Mouse (Mus musculus) midbrain, embryonic 11.5 days (tissue): ENCODE data around the gene Ngrn. TPM values are rescaled to one million over a fixed set of nuclear protein-coding genes. Genes with fewer than 3 reads are reported as not detected.

Experiments used
- ATAC-seq: fragments of 200-750 bp; cut with Nextera tagmentation; 2 replicates; pipeline ENCODE4 v1.8.0; 2017; ENCODE audit warnings: moderate TSS enrichment, moderate library complexity; ENCODE audit not compliant: low FRiP score
- DNase-seq: peaks from one replicate; pipeline ENCODE4 v3.0.0; 2015; ENCODE audit warnings: low spot score; ENCODE audit errors: missing footprints
- H3K27ac ChIP-seq: fragments of 300-500 bp; sonication (generic); 2 replicates; pipeline ENCODE4 v1.5.1; 2014; ENCODE audit warnings: low read depth, low read length
- H3K27me3 ChIP-seq: fragments of 300-500 bp; sonication (generic); 2 replicates; pipeline ENCODE4 v1.6.1; 2014; ENCODE audit warnings: mild to moderate bottlenecking, low read length, moderate library complexity, mixed read lengths; ENCODE audit not compliant: control insufficient read depth, insufficient read depth
- H3K36me3 ChIP-seq: fragments of 300-500 bp; sonication (generic); 2 replicates; pipeline ENCODE4 v1.6.1; 2014; ENCODE audit warnings: mild to moderate bottlenecking, low read length, moderate library complexity, mixed read lengths; ENCODE audit not compliant: control insufficient read depth, insufficient read depth
- H3K4me1 ChIP-seq: fragments of 300-500 bp; sonication (generic); 2 replicates; pipeline ENCODE4 v1.6.1; 2014; ENCODE audit warnings: low read length; ENCODE audit not compliant: control insufficient read depth, insufficient read depth
- H3K4me2 ChIP-seq: fragments of 300-500 bp; sonication (generic); 2 replicates; pipeline ENCODE4 v1.6.1; 2014; ENCODE audit warnings: mild to moderate bottlenecking, moderate library complexity
- H3K4me3 ChIP-seq: fragments of 300-500 bp; sonication (generic); 2 replicates; pipeline ENCODE4 v1.5.1; 2014; ENCODE audit warnings: low read depth, low read length
- H3K9ac ChIP-seq: fragments of 300-500 bp; sonication (generic); 2 replicates; pipeline ENCODE4 v1.6.1; 2014; ENCODE audit warnings: low read length
- H3K9me3 ChIP-seq: fragments of 300-500 bp; sonication (generic); 2 replicates; pipeline ENCODE4 v1.6.1; 2016; ENCODE audit warnings: low read length; ENCODE audit not compliant: control insufficient read depth
- WGBS: fragments of 180-500 bp; shearing (Covaris S2); extraction: QIAGEN DNeasy Blood & Tissue Kit; methylation state at CpG from one replicate; pipeline ENCODE4 v1.1.7; 2014; 5-methylcytosine and 5-hydroxymethylcytosine counted together
- polyA plus RNA-seq: library from polyadenylated mRNA; unstranded; fragments of >200 nt; fragmentation: Nextera tagmentation; extraction: Ambion mirVana; gene quantifications from 2 replicates; pipeline ENCODE4 v1.2.1, GENCODE M21; 2014

Gene Ngrn
- polyA plus RNA-seq, 1 experiment from 2014 or later, result 53.1 TPM

GRCm38 (mm10) chr7:80294062-80294763, 33.2 kb downstream of the Ngrn start, which contains the start of gene Prc1:
TSS of gene Prc1 (plus strand) at chr7:80294450.
- peak within 1 kb of the TSS; percentile 83 for H3K4me3 ChIP-seq
- H3K4me2 ChIP-seq, result peak within 1 kb of the TSS; percentile 53
- H3K9me3 ChIP-seq, result no peaks in the 10 kb centered on the region
- ATAC-seq (peak; percentile 99), DNase-seq (peak; percentile 100)
- 0% methylated on average over 52 of the region's 52 CpGs for WGBS
- H3K36me3 ChIP-seq, result peaks cover 4% of the 10 kb centered on the region; the same call in 1 of the 2 replicates
- H3K27me3 ChIP-seq, result no peaks in the 10 kb centered on the region
- H3K4me1 ChIP-seq, result peaks cover 5% of the 10 kb centered on the region
- H3K9ac ChIP-seq, result peak within 1 kb of the TSS; percentile 84
- H3K27ac ChIP-seq, result peak within 1 kb of the TSS; percentile 71

GRCm38 (mm10) chr7:80294764-80295648, 34.0 kb downstream of the Ngrn start:
- H3K4me3 ChIP-seq, result peak overlapping the region; percentile 83
- no peak; the same call in none of the 2 replicates for ATAC-seq
- no peaks in the 10 kb centered on the region for H3K9me3 ChIP-seq
- peaks cover 4% of the 10 kb centered on the region; the same call in 1 of the 2 replicates for H3K36me3 ChIP-seq
- WGBS, result 10% methylated on average over 37 of the region's 37 CpGs
- H3K4me1 ChIP-seq, result peaks cover 5% of the 10 kb centered on the region
- DNase-seq, result peak; percentile 87
- H3K4me2 ChIP-seq, result peak overlapping the region; percentile 53
- H3K27me3 ChIP-seq, result no peaks in the 10 kb centered on the region
- H3K9ac ChIP-seq, result peak overlapping the region; percentile 84
- H3K27ac ChIP-seq, result peak overlapping the region; percentile 71

- Histone ChIP-seq H3K27me3 (no peaks in the 10 kb centered on the region), H3K4me1 (peaks cover 5% of the 10 kb centered on the region), H3K9me3 (no peaks in the 10 kb centered on the region), H3K36me3 (peaks cover 7% of the 10 kb centered on the region; the same call in 1 of the 2 replicates), H3K4me3 (no peak overlapping the region), H3K9ac (no peak overlapping the region), H3K27ac (no peak overlapping the region), H3K4me2 (0 out of 2 replicates have a peak overlapping the region, but pooled peaks have one; percentile 53)
- ATAC-seq (no peak), DNase-seq (peak; percentile 75)
- WGBS, result 96% methylated on average over 6 of the region's 6 CpGs
Observed at GRCm38 (mm10) chr7:80296462-80296861, 35.4 kb downstream of the Ngrn start.

GRCm38 (mm10) chr7:80297041-80297440, 36.0 kb downstream of the Ngrn start:
- no peak for ATAC-seq
- no peak overlapping the region for H3K27ac ChIP-seq
- H3K9me3 ChIP-seq, result no peaks in the 10 kb centered on the region
- H3K36me3 ChIP-seq, result peaks cover 10% of the 10 kb centered on the region
- WGBS, result 92% methylated on average over 3 of the region's 3 CpGs
- DNase-seq, result peak; percentile 82
- H3K9ac ChIP-seq, result no peak overlapping the region
- no peaks in the 10 kb centered on the region for H3K27me3 ChIP-seq
- H3K4me3 ChIP-seq, result no peak overlapping the region
- no peak overlapping the region for H3K4me2 ChIP-seq
- H3K4me1 ChIP-seq, result peaks cover 5% of the 10 kb centered on the region

GRCm38 (mm10) chr7:80298754-80299153, 37.7 kb downstream of the Ngrn start:
- H3K36me3 ChIP-seq, result peaks cover 10% of the 10 kb centered on the region

GRCm38 (mm10) chr7:80299568-80299967, 38.6 kb downstream of the Ngrn start:
- Histone ChIP-seq H3K9me3 (no peaks in the 10 kb centered on the region), H3K4me1 (peaks cover 5% of the 10 kb centered on the region), H3K4me3 (no peak overlapping the region), H3K9ac (no peak overlapping the region), H3K36me3 (peaks cover 16% of the 10 kb centered on the region), H3K27ac (no peak overlapping the region), H3K27me3 (no peaks in the 10 kb centered on the region), H3K4me2 (no peak overlapping the region)
- 96% methylated on average over 3 of the region's 3 CpGs for WGBS
- DNase-seq (peak; percentile 65), ATAC-seq (no peak)

More at GRCm38 (mm10) chr7:80298754-80299153, 37.7 kb downstream of the Ngrn start:
- no peak for ATAC-seq
- Histone ChIP-seq H3K27ac (no peak overlapping the region), H3K4me1 (peaks cover 5% of the 10 kb centered on the region), H3K4me3 (no peak overlapping the region), H3K9me3 (no peaks in the 10 kb centered on the region), H3K27me3 (no peaks in the 10 kb centered on the region), H3K9ac (no peak overlapping the region), H3K4me2 (no peak overlapping the region)
- peak; percentile 72 for DNase-seq
- whole genome bisulfite sequencing, result 97% methylated on average over 4 of the region's 4 CpGs

- Histone ChIP-seq H3K4me3 (no peak overlapping the region), H3K27me3 (no peaks in the 10 kb centered on the region), H3K27ac (no peak overlapping the region), H3K9ac (no peak overlapping the region), H3K4me2 (no peak overlapping the region), H3K9me3 (no peaks in the 10 kb centered on the region), H3K4me1 (peaks cover under 1% of the 10 kb centered on the region), H3K36me3 (peaks cover 24% of the 10 kb centered on the region)
- no peak for DNase-seq
- no peak for ATAC-seq
- 84% methylated on average over 2 of the region's 2 CpGs for WGBS
Observed at GRCm38 (mm10) chr7:80301522-80301921, 40.5 kb downstream of the Ngrn start.

- Histone ChIP-seq H3K36me3 (peaks cover 30% of the 10 kb centered on the region), H3K9me3 (no peaks in the 10 kb centered on the region), H3K27ac (no peak overlapping the region), H3K27me3 (no peaks in the 10 kb centered on the region), H3K4me3 (no peak overlapping the region), H3K4me2 (no peak overlapping the region), H3K9ac (no peak overlapping the region), H3K4me1 (no peaks in the 10 kb centered on the region)
- ATAC-seq (no peak), DNase-seq (no peak)
- 88% methylated on average over 3 of the region's 3 CpGs for WGBS
Observed at GRCm38 (mm10) chr7:80307766-80308165, 46.8 kb downstream of the Ngrn start.

- Histone ChIP-seq H3K9me3 (no peaks in the 10 kb centered on the region), H3K9ac (no peak overlapping the region), H3K27me3 (no peaks in the 10 kb centered on the region), H3K36me3 (peaks cover 37% of the 10 kb centered on the region), H3K4me2 (no peak overlapping the region), H3K27ac (no peak overlapping the region), H3K4me1 (no peaks in the 10 kb centered on the region), H3K4me3 (no peak overlapping the region)
- DNase-seq, result no peak
- ATAC-seq, result no peak
- 89% methylated on average over 7 of the region's 7 CpGs for WGBS
Observed at GRCm38 (mm10) chr7:80310771-80311170, 49.8 kb downstream of the Ngrn start.
